Mouse (Mus musculus) G1E (cell line): Measurements from ENCODE around the gene Rnps1.

Source experiments
- GATA1 ChIP-seq: IDR thresholded peaks from 2 replicates; pipeline ENCODE4 v1.6.1; 2012; ENCODE audit warnings: borderline replicate concordance, low read length, inconsistent platforms, mixed read lengths
- GATA2 ChIP-seq: IDR thresholded peaks from 2 replicates; pipeline ENCODE4 v1.6.1; 2012; ENCODE audit warnings: low read depth, low read length, inconsistent platforms, borderline replicate concordance

DNA sequence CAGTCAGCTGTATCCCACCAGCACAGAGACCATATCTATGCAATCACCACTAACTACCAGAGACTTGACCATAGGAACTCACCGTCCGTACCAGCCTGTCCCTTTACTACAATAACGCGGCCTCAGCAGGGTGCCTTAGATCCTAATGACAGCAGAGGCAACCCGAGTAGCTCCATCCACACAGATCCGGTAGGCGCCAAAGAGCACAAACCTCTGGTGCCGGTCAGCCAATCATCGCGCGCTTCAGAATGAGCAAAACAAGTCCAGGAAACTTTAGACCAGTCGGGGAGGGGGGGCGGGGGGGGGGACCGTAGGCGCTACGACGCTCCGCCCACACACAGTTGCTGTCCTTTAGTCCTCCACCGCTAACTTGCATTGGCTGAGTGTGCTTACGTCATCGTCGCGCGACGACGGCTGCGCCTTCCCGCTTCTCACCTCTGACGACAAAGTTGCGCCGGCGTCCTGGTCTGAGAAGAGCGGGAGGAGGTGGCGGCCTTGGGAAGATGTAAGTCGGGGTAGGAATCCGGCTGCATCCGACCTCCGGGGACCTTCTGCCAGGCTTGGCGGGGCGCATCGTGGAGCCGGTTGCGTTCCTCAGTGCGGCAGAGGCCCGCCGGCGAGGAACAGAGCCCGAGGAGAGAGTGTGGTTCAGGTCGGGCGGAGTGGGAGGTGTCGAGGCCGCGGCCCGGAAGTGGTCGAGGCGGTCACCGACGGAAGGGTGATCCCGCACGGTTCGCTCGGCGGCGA lies at the start of gene Rnps1:
- TF ChIP-seq GATA2 = no peak
- TF ChIP-seq GATA1 = no peak
